Mouse (Mus musculus) bone marrow, adult 2 months (tissue): ENCODE measurements around the gene Cyp4f17.

Experiments
- CTCF ChIP-seq: fragments of 200-500 bp; IDR thresholded peaks from 2 replicates; pipeline ENCODE4 v1.5.1; 2011; ENCODE audit warnings: low read length, control low read depth; ENCODE audit not compliant: control insufficient read depth, insufficient read depth
- POLR2A ChIP-seq: fragments of 200-500 bp; IDR thresholded peaks from 2 replicates; pipeline ENCODE4 v1.6.1; 2011; ENCODE audit warnings: low read depth, mild to moderate bottlenecking, control low read depth, low read length, borderline replicate concordance; ENCODE audit not compliant: control insufficient read depth

GRCm38 (mm10) chr17:32474954-32475560, 30.8 kb upstream of the Cyp4f17 start:
- TF ChIP-seq CTCF (no peak), POLR2A (no peak)
